Mouse (Mus musculus) forebrain, embryonic 11.5 days (tissue): ENCODE data around the gene Tln1. TPM values are rescaled to one million over a fixed set of nuclear protein-coding genes. Genes with fewer than 3 reads are reported as not detected.
A peak's percentile ranks its signal among the peaks of the same experiment; 100 is the strongest.
"Not testable (repeated sequence)": the region's sequence is repeated elsewhere in the genome, so short reads cannot be mapped to it uniquely, and the experiment has no call there.

Source experiments
- ATAC-seq: fragments of 200-750 bp; cut with Nextera tagmentation; replicated peaks from 2 replicates; pipeline ENCODE4 v1.8.0; 2017; ENCODE audit warnings: moderate TSS enrichment; ENCODE audit not compliant: low FRiP score
- DNase-seq: peaks from one replicate; pipeline ENCODE4 v3.0.0-alpha.2; 2017; ENCODE audit warnings: low spot score
- H3K27ac ChIP-seq: fragments of 300-500 bp; sonication (generic); 2 replicates; pipeline ENCODE4 v1.5.1; 2014; ENCODE audit warnings: low read depth, low read length
- H3K27me3 ChIP-seq: fragments of 300-500 bp; sonication (generic); 2 replicates; pipeline ENCODE4 v1.6.1; 2014; ENCODE audit warnings: mild to moderate bottlenecking, low read length, mixed read lengths; ENCODE audit not compliant: control insufficient read depth, insufficient read depth
- H3K36me3 ChIP-seq: fragments of 300-500 bp; sonication (generic); 2 replicates; pipeline ENCODE4 v1.6.1; 2014; ENCODE audit warnings: mild to moderate bottlenecking, low read length, moderate library complexity, mixed read lengths; ENCODE audit not compliant: control insufficient read depth, insufficient read depth
- H3K4me1 ChIP-seq: fragments of 300-500 bp; sonication (generic); replicated peaks from 2 replicates; pipeline ENCODE4 v1.6.1; 2014; ENCODE audit warnings: low read length, mixed read lengths; ENCODE audit not compliant: control insufficient read depth, insufficient read depth
- H3K4me2 ChIP-seq: fragments of 300-500 bp; sonication (generic); 2 replicates; pipeline ENCODE4 v1.6.1; 2014; ENCODE audit warnings: low read depth, mild to moderate bottlenecking, low read length, moderate library complexity, mixed read lengths; ENCODE audit not compliant: severe bottlenecking
- H3K4me3 ChIP-seq: fragments of 300-500 bp; sonication (generic); 2 replicates; pipeline ENCODE4 v1.5.1; 2014; ENCODE audit warnings: low read depth, low read length
- H3K9ac ChIP-seq: fragments of 300-500 bp; sonication (generic); 2 replicates; pipeline ENCODE4 v1.6.1; 2014; ENCODE audit warnings: low read length
- H3K9me3 ChIP-seq: fragments of 300-500 bp; sonication (generic); 2 replicates; pipeline ENCODE4 v1.6.1; 2016; ENCODE audit warnings: low read length, mixed read lengths; ENCODE audit not compliant: control insufficient read depth
- WGBS: fragments of 180-500 bp; shearing (Covaris S2); extraction: QIAGEN DNeasy Blood & Tissue Kit; methylation state at CpG from one replicate; pipeline ENCODE4 v1.1.7; 2014; 5-methylcytosine and 5-hydroxymethylcytosine counted together
- polyA plus RNA-seq: library from polyadenylated mRNA; unstranded; fragments of >200 nt; fragmentation: Nextera tagmentation; extraction: Ambion mirVana; gene quantifications from 2 replicates; pipeline ENCODE4 v1.2.1, GENCODE M21; 2014

Gene Tln1
- polyA plus RNA-seq: 45.9 and 46.7 TPM in 2 replicates

DNA sequence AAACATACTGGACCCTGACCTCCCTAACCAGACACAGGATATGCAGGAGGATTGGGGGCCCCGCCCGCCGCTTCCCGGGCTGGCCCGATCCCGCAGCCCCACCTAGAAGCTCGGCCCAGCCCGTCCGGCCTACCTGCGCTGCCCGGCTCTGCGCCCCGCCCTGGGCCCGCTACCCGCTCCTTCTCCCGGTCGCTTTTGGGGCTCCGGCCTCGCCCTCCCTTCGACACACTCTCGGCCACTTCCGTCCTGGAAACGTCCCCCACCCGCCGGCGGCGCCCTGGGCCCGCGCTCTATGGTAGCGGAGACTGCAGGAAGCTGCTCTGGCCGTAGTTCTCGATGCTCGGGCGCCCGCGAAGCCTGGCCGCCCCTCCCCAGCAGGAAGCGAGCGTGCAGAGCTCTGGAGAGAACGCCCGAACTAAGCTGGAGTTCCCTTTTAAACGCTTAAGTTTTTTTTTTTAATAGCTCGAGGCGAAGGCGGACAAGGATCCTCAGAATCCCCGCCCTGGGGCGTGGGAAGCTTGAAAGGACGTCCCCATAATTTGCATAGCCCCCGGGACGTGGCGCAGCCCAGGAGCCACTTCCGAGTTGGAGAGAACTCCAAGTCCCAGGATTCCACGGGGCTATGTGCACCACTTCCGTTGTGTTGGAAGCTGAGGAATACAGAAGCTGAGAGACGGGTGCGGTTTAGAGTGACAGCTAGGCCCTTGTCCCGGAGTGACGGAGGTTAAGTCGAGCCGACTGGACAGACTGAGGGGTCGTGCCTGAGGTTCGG lies at the start of gene Tln1, which contains the start of gene Creb3:
Gene Tln1, minus strand, starts transcription at position 695 of the 772 bp plus-strand sequence.
Gene Creb3, plus strand, starts transcription at position 336 of the 772 bp plus-strand sequence.
- Histone ChIP-seq H3K36me3 (peaks cover 4% of the 10 kb centered on the region; the same call in 1 of the 2 replicates), H3K4me2 (peak within 1 kb of the TSS; percentile 59), H3K27me3 (no peaks in the 10 kb centered on the region), H3K9ac (peak within 1 kb of the TSS; percentile 92), H3K9me3 (no peaks in the 10 kb centered on the region), H3K27ac (peak within 1 kb of the TSS; percentile 97), H3K4me3 (peak within 1 kb of the TSS; percentile 90), H3K4me1 (peaks cover 20% of the 10 kb centered on the region; the same call in 1 of the 2 replicates)
- DNase-seq: peak; percentile 95
- ATAC-seq: peak; percentile 95
- under 1% methylated on average over 62 of the region's 62 CpGs for WGBS

DNA sequence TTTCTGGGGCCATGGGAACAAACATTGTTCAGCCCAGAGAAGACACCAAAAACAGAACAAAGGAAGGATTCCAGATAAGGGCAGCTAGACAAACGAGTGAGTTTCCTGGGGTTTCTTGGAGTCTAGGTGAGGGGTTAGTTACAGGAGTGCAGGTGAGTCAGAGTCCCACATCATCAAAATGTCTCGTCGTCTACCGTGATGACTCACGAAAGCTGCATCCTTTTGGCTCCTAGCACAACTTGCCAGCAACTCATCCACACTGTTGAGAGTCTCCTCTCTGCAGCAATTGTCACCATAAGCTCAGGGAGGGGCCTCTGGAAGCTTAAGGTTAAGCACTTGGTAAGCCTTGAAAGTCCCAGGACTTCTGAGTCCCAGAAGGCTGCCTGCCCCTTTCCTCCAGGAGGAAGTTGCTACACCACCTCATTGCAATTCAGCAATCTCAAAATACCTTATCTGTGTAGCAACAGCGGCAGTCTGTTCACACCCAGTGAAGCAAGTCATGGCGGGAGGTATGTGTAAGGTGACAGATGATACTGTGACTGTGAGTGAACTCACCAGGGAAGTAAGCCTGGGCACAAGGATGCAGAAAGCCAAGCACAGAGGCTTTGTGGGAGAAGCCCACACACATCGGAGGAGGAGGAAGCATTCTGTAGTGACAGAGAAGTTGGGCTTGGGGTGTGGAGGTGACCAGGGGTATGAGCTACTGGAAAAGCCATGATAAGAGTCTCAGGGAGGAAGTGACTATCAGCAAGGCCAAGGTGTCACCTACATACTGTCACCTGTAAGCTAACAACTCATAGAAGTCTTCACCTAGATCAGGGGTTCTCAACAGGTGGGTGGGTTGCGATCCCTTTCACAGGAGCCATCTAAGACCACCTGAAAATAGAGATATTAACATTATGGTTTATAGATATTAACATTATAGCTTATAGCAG lies 42.5 kb upstream of the Tln1 start:
- no peak for ATAC-seq
- no peaks in the 10 kb centered on the region for H3K9me3 ChIP-seq
- H3K4me1 ChIP-seq: no peaks in the 10 kb centered on the region
- H3K4me2 ChIP-seq: no peak overlapping the region
- no peak overlapping the region for H3K27ac ChIP-seq
- no peaks in the 10 kb centered on the region for H3K36me3 ChIP-seq
- whole genome bisulfite sequencing: 77% methylated on average over 9 of the region's 9 CpGs
- DNase-seq: no peak
- H3K9ac ChIP-seq: no peak overlapping the region
- H3K27me3 ChIP-seq: no peaks in the 10 kb centered on the region
- no peak overlapping the region for H3K4me3 ChIP-seq

- H3K9ac ChIP-seq: no peak overlapping the region
- H3K9me3 ChIP-seq: no peaks in the 10 kb centered on the region
- no peaks in the 10 kb centered on the region for H3K36me3 ChIP-seq
- no peak overlapping the region for H3K4me2 ChIP-seq
- no peaks in the 10 kb centered on the region for H3K4me1 ChIP-seq
- WGBS: 67% methylated on average over 3 of the region's 3 CpGs
- H3K27ac ChIP-seq: no peak overlapping the region
- DNase-seq: no peak
- H3K27me3 ChIP-seq: no peaks in the 10 kb centered on the region
- ATAC-seq: no peak
- no peak overlapping the region for H3K4me3 ChIP-seq
Measured at GRCm38 (mm10) chr4:43604099-43604498, 41.6 kb upstream of the Tln1 start.

DNA sequence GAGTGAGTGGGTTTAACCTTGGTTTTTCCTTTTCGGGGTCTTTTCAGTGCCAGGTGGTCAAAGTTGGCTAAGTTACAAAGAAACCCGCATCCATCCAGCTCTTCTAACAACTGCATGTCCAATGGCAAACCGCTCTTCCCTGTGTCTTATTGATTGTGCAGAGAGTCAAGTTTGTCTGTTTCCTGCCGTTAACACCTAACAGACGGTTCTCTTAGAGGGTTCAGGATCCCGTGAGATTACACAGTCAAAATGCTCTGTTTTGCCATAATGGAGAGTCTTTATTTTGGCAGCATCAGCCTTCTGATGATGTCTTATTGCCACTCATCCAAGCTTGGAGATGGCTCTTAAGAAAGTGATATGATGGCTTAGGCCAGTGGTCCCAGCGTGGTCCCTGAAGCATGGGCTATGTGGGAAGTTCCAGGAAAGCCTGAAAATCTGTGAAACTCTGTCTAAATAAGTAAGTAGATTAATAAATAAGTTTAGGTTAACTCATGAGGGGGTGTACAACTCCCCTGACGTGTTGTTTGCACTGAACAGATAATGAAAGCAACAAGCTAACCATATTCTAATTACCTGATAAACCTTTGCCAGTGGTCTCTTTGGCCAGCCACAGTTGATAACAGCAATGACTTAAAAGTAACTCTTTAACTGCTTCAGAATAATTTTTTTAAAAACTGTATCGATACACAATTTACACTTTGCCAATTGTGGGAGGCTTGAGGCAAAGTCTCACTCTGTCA lies 37.9 kb upstream of the Tln1 start:
- Histone ChIP-seq H3K4me3 (no peak overlapping the region), H3K27ac (no peak overlapping the region), H3K9me3 (no peaks in the 10 kb centered on the region), H3K9ac (no peak overlapping the region), H3K36me3 (no peaks in the 10 kb centered on the region), H3K4me1 (no peaks in the 10 kb centered on the region), H3K27me3 (no peaks in the 10 kb centered on the region), H3K4me2 (no peak overlapping the region)
- ATAC-seq: no peak
- 86% methylated on average over 9 of the region's 9 CpGs for WGBS
- no peak for DNase-seq

GRCm38 (mm10) chr4:43598650-43599380 lies 36.3 kb upstream of the Tln1 start:
- no peaks in the 10 kb centered on the region for H3K36me3 ChIP-seq
- ATAC-seq (no peak), DNase-seq (no peak)
- 96% methylated on average over 7 of the region's 7 CpGs for WGBS
- H3K4me2 ChIP-seq: no peak overlapping the region
- no peak overlapping the region for H3K4me3 ChIP-seq
- no peaks in the 10 kb centered on the region for H3K9me3 ChIP-seq
- no peaks in the 10 kb centered on the region for H3K27me3 ChIP-seq
- H3K9ac ChIP-seq: no peak overlapping the region
- H3K4me1 ChIP-seq: no peaks in the 10 kb centered on the region
- H3K27ac ChIP-seq: no peak overlapping the region

DNA sequence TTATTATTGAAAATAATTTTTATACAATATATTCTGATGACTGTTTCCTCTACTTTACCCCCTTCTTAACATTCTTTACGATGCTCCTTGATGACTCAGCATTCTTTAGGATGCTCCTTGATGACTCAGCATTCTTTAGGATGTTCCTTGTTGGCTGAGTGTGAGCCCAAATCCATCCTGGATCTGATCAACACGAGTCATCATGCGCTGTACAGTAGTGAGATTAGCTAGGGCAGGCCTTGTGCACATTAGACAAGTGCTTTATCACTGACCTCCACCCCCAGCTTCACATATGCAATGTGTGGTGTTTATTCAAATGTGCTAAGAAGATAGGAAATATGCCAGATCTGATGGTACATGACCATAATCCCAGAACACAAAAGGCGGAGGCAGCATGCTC lies 35.7 kb upstream of the Tln1 start:
- Histone ChIP-seq H3K9me3 (no peaks in the 10 kb centered on the region), H3K9ac (no peak overlapping the region), H3K27ac (no peak overlapping the region), H3K4me2 (no peak overlapping the region), H3K36me3 (no peaks in the 10 kb centered on the region), H3K4me3 (no peak overlapping the region), H3K27me3 (no peaks in the 10 kb centered on the region), H3K4me1 (no peaks in the 10 kb centered on the region)
- DNase-seq: no peak
- no peak for ATAC-seq
- 87% methylated on average over 4 of the region's 4 CpGs for WGBS

- H3K4me3 ChIP-seq, DNase-seq, H3K27me3 ChIP-seq, H3K4me2 ChIP-seq, H3K9me3 ChIP-seq, H3K9ac ChIP-seq, H3K36me3 ChIP-seq, H3K27ac ChIP-seq, H3K4me1 ChIP-seq, ATAC-seq: not testable (repeated sequence)
- WGBS: 81% methylated on average over 2 of the region's 2 CpGs
Measured at GRCm38 (mm10) chr4:43596597-43596996, 34.1 kb upstream of the Tln1 start.

DNA sequence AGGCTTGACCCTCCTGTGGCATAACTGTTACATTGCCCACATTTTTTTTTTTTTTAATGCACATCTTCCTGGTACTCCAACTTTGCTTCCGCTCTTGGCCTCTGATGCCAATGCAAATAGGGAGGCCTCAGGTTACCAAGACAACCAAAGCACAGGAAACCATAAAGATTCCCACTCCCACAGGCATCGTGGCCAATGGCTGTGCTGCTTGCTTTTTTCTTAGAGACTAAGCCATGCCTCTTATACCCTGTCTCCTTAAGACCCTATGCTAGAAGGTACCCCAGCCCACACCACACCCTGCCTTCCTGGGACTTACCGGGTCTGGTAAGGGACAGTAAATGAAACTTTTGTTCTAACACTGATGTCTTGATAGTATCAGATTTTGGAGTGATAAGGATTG lies 31.0 kb upstream of the Tln1 start:
- ATAC-seq: no peak
- Histone ChIP-seq H3K27ac (no peak overlapping the region), H3K9ac (no peak overlapping the region), H3K36me3 (no peaks in the 10 kb centered on the region), H3K27me3 (no peaks in the 10 kb centered on the region), H3K4me3 (no peak overlapping the region), H3K9me3 (no peaks in the 10 kb centered on the region), H3K4me2 (no peak overlapping the region), H3K4me1 (no peaks in the 10 kb centered on the region)
- DNase-seq: no peak
- 78% methylated on average over 3 of the region's 3 CpGs for WGBS
